Mouse (Mus musculus) erythroblast, embryonic 14.5 days (primary cell): ENCODE data around the gene Mrap.

Experiments used
- GATA1 ChIP-seq: IDR thresholded peaks from 2 replicates; pipeline ENCODE4 v1.6.1; 2012; ENCODE audit warnings: low read length, inconsistent platforms, mixed read lengths
- TAL1 ChIP-seq: IDR thresholded peaks from 3 replicates; pipeline ENCODE4 v1.6.1; 2012; ENCODE audit warnings: low read length, inconsistent platforms, mixed read lengths

- TF ChIP-seq TAL1 = no peak
- no peak for TF ChIP-seq GATA1
Observed at GRCm38 (mm10) chr16:90798848-90799247, 60.8 kb downstream of the Mrap start.
